Mouse (Mus musculus) intestine, postnatal 0 days (tissue): Measurements from ENCODE around the gene Ttc34. TPM values are rescaled to one million over a fixed set of nuclear protein-coding genes. Genes with fewer than 3 reads are reported as not detected.
A peak's percentile ranks its signal among the peaks of the same experiment; 100 is the strongest.

Experiments
- ATAC-seq: fragments of 200-750 bp; cut with Nextera tagmentation; 2 replicates; pipeline ENCODE4 v1.8.0; 2017; ENCODE audit warnings: mild to moderate bottlenecking, moderate TSS enrichment, moderate library complexity
- H3K27ac ChIP-seq: fragments of 300-500 bp; sonication (generic); 2 replicates; pipeline ENCODE4 v1.5.1; 2014; ENCODE audit warnings: mild to moderate bottlenecking, low read depth, low read length, moderate library complexity
- H3K27me3 ChIP-seq: fragments of 300-500 bp; sonication (generic); replicated peaks from 2 replicates; pipeline ENCODE4 v1.6.1; 2014; ENCODE audit warnings: low read length, mixed read lengths; ENCODE audit not compliant: control insufficient read depth, insufficient read depth
- H3K36me3 ChIP-seq: fragments of 300-500 bp; sonication (generic); 2 replicates; pipeline ENCODE4 v1.6.1; 2014; ENCODE audit warnings: mild to moderate bottlenecking, moderate library complexity; ENCODE audit not compliant: control insufficient read depth, insufficient read depth
- H3K4me1 ChIP-seq: fragments of 300-500 bp; sonication (generic); replicated peaks from 2 replicates; pipeline ENCODE4 v1.6.1; 2014; ENCODE audit warnings: antibody characterized with exemption, low read length, mixed read lengths; ENCODE audit not compliant: control insufficient read depth, insufficient read depth
- H3K4me2 ChIP-seq: fragments of 300-500 bp; sonication (generic); replicated peaks from 2 replicates; pipeline ENCODE4 v1.6.1; 2014; ENCODE audit warnings: low read depth, mild to moderate bottlenecking, moderate library complexity
- H3K4me3 ChIP-seq: fragments of 300-500 bp; sonication (generic); 2 replicates; pipeline ENCODE4 v1.5.1; 2014; ENCODE audit warnings: low read depth, low read length
- H3K9ac ChIP-seq: fragments of 300-500 bp; sonication (generic); 2 replicates; pipeline ENCODE4 v1.6.1; 2014; ENCODE audit warnings: mild to moderate bottlenecking, low read depth, low read length
- H3K9me3 ChIP-seq: fragments of 300-500 bp; sonication (generic); 2 replicates; pipeline ENCODE4 v1.6.1; 2016; ENCODE audit warnings: mixed run types; ENCODE audit not compliant: control insufficient read depth
- CTCF ChIP-seq: sonication (generic); IDR thresholded peaks from 2 replicates; pipeline ENCODE4 v1.5.1; 2016; ENCODE audit warnings: low read depth, mild to moderate bottlenecking, control low read depth, antibody characterized with exemption, moderate library complexity
- WGBS: fragments of 180-500 bp; shearing (Covaris S2); extraction: QIAGEN DNeasy Blood & Tissue Kit; methylation state at CpG from one replicate; pipeline ENCODE4 v1.1.7; 2014; 5-methylcytosine and 5-hydroxymethylcytosine counted together
- polyA plus RNA-seq: library from polyadenylated mRNA; unstranded; fragments of >200 nt; fragmentation: Nextera tagmentation; extraction: Ambion mirVana; gene quantifications from 2 replicates; pipeline ENCODE4 v1.2.1, GENCODE M21; 2015

Ttc34 gene
- polyA plus RNA-seq, 1 experiment from 2014 or later: not detected

DNA sequence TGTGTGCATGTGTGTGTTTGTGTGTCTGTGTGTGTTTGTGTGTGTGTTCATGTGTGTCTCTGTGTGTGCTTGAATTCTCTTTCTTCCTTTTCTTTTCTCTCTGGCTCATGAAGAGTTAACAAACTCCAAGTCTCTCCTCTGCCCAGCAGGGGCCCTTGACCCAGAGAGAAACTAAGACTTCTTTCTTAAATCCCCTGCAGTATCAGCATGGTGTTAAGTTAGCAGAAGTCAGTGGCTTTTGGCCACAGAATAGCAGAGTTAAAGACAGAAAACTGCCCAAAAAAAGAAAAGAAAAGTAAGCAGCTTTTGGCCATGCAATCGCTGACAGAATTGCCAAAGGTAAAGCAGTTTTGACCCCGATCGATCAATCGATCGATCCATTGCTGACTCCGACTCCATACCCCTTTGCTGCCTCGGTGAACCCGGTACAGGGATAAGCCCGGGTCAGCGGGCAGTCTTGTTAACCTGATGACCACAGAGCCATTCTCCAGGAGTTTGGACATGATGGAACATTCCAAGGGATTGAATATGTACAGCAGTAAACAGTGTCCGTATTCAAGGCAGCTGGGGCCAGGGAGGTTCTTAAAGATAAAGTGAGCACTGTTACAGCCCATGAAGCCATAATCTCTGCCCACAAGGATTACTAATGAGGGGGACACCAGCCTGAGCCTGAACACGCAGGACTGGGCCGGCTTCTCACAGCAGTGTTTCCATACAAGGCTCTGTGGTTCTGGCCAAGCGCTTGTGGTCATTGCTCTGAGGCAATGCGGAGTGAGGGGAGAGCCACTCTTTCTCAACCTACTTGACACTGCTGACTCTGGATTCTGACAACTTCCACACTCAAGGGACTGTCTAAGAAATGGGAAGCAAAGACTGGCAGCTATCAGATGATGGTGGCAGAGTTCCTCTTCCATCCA lies 73.6 kb downstream of the Ttc34 start:
- TF ChIP-seq CTCF: no peak
- H3K27ac ChIP-seq: peak overlapping the region; percentile 57; the same call in 1 of the 2 replicates
- H3K27me3 ChIP-seq: no peaks in the 10 kb centered on the region
- peak overlapping the region; percentile 21; the same call in 1 of the 2 replicates for H3K4me2 ChIP-seq
- H3K36me3 ChIP-seq: no peaks in the 10 kb centered on the region
- no peak overlapping the region for H3K4me3 ChIP-seq
- no peak overlapping the region for H3K9ac ChIP-seq
- peaks cover 40% of the 10 kb centered on the region for H3K4me1 ChIP-seq
- no peak for ATAC-seq
- 21% methylated on average over 15 of the region's 15 CpGs for WGBS
- no peaks in the 10 kb centered on the region for H3K9me3 ChIP-seq

DNA sequence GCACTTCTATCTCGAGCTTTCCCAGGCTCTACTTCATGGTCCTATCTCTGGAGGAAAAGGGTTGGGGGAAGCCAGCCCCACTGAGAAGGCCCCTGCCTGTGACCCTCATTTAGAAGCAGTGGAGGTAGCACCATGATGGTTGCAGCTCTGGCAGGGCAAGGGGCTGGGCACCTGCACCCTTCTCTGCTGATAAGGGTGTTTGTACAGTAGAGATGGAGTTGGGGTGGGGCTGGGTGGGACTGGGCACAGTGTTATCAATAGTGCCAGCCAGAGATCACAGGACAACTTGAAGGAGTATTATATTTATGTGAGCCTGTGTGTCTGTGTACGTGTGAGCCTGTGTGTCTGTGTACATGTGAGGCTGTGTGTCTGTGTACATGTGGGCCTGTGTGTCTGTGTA lies 74.4 kb downstream of the Ttc34 start:
- H3K27me3 ChIP-seq: no peaks in the 10 kb centered on the region
- no peak overlapping the region for H3K4me3 ChIP-seq
- H3K4me1 ChIP-seq: peaks cover 41% of the 10 kb centered on the region
- H3K27ac ChIP-seq: no peak overlapping the region
- ATAC-seq: no peak
- no peak overlapping the region for H3K9ac ChIP-seq
- H3K4me2 ChIP-seq: 0 out of 2 replicates have a peak overlapping the region, but pooled peaks have one; percentile 13
- H3K9me3 ChIP-seq: no peaks in the 10 kb centered on the region
- WGBS: 26% methylated on average over 2 of the region's 2 CpGs
- TF ChIP-seq CTCF: no peak
- H3K36me3 ChIP-seq: no peaks in the 10 kb centered on the region; the same call in 1 of the 2 replicates

DNA sequence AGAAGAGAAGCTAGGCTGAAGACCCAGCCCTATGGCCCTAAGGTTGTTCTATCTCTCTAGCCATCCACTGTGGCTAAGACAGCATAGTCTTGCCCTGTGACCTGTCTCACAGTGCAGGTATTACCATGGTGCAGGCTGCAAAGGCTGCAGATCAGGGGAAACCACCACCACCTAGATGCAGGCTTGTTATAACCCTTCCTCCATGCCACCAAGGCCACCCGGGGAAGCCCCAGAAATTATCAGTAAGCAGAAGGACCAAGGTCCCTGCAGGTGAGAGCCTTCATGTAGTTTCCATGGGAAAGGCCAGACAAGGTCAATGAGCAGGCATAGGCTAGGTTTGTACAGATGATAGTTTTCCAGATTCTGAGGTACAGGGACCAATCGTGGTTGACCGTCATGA lies 76.6 kb downstream of the Ttc34 start:
- Histone ChIP-seq H3K27ac (0 out of 2 replicates have a peak overlapping the region, but pooled peaks have one; percentile 50), H3K27me3 (no peaks in the 10 kb centered on the region), H3K36me3 (peaks cover 5% of the 10 kb centered on the region), H3K4me2 (no peak overlapping the region), H3K9ac (no peak overlapping the region), H3K4me3 (no peak overlapping the region), H3K9me3 (0 out of 2 replicates have a peak, but pooled peaks cover 3% of the 10 kb centered on the region), H3K4me1 (peaks cover 36% of the 10 kb centered on the region)
- TF ChIP-seq CTCF: no peak
- 77% methylated on average over 3 of the region's 3 CpGs for WGBS
- ATAC-seq: no peak

DNA sequence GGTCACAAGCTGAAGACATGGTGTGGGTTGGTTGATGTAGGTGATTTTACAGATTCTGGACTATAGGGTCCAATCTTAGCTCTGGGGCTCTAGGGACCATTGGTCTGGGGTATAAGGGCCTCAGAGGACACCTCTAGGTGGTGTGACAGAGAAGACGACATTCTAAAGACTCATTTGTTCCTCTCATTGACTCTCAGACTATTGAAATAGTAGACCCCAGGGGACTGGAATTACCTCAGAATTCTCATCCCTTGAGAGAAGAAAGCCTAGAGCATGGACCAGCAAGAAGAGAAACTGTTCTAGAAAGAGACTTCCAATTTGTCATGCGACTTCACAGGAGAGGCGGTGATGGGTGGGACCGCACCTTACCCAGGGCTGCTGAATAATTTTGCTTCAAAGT lies 77.0 kb downstream of the Ttc34 start:
- peak overlapping the region; percentile 50; the same call in 1 of the 2 replicates for H3K27ac ChIP-seq
- H3K4me2 ChIP-seq: peak overlapping the region; percentile 24; the same call in 1 of the 2 replicates
- 91% methylated on average over 4 of the region's 4 CpGs for WGBS
- ATAC-seq: no peak
- no peak overlapping the region for H3K9ac ChIP-seq
- no peaks in the 10 kb centered on the region for H3K27me3 ChIP-seq
- H3K9me3 ChIP-seq: 0 out of 2 replicates have a peak, but pooled peaks cover 3% of the 10 kb centered on the region
- no peak overlapping the region for H3K4me3 ChIP-seq
- peaks cover 5% of the 10 kb centered on the region for H3K36me3 ChIP-seq
- H3K4me1 ChIP-seq: peaks cover 36% of the 10 kb centered on the region
- TF ChIP-seq CTCF: no peak

DNA sequence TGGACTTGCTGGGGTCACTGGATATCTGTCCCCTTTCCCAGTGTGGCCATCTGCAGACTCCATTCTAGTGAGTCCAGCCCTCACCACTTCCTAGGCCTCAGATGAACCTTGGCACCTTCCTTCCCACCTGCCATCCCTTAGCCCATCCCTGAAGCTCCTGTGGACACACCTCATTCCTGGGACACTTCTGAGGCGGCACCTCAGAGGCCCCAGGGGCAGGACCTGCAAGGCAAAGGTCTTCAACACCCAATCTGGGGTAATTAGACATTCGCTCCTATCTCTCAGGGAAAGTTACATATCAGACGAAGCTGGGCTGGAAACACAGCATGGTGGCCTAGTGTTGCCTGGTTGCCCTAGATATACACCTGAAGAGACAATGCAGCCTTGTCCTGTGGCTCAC lies 77.4 kb downstream of the Ttc34 start:
- WGBS: 35% methylated on average over 3 of the region's 3 CpGs
- no peak for TF ChIP-seq CTCF
- no peak overlapping the region for H3K9ac ChIP-seq
- no peaks in the 10 kb centered on the region for H3K27me3 ChIP-seq
- H3K36me3 ChIP-seq: peaks cover 5% of the 10 kb centered on the region
- 0 out of 2 replicates have a peak, but pooled peaks cover 3% of the 10 kb centered on the region for H3K9me3 ChIP-seq
- ATAC-seq: peak; percentile 95
- peaks cover 36% of the 10 kb centered on the region for H3K4me1 ChIP-seq
- H3K4me2 ChIP-seq: no peak overlapping the region; the same call in 1 of the 2 replicates
- H3K27ac ChIP-seq: peak overlapping the region; percentile 60
- H3K4me3 ChIP-seq: no peak overlapping the region

DNA sequence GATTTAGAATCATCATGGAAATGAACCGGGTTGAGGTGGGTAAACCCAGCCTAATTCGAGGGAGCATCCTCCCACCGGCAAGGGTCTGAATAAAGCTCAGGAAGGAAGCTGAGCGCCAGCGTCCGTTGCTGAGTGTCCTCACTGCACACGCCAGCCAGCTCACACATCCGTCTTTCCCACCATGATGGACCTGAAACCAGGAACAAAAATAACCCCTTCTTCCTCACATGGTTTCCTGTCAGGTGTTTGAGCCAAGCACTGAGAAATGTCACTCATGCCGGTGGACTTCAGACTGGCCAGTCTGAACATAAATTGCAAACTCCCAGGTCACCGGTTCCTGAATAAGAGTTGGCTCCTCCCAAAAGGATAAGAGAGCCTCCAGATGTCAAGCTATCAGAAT lies 78.0 kb downstream of the Ttc34 start:
- Histone ChIP-seq H3K27me3 (no peaks in the 10 kb centered on the region), H3K27ac (peak overlapping the region; percentile 60), H3K9ac (no peak overlapping the region), H3K4me2 (peak overlapping the region; percentile 17), H3K36me3 (peaks cover 5% of the 10 kb centered on the region), H3K4me3 (no peak overlapping the region), H3K9me3 (0 out of 2 replicates have a peak, but pooled peaks cover 3% of the 10 kb centered on the region), H3K4me1 (peaks cover 33% of the 10 kb centered on the region)
- ATAC-seq: peak; percentile 21
- 60% methylated on average over 10 of the region's 10 CpGs for WGBS
- no peak for TF ChIP-seq CTCF
